Mouse (Mus musculus): Measurements from ENCODE around the gene Melk.
A peak's percentile ranks its signal among the peaks of the same experiment; 100 is the strongest.

The Melk gene

GRCm38 (mm10) chr4:44327976-44328375, 27.3 kb downstream of the Melk start:
- no peak for DNase-seq (ENCODE audit: low spot score)

GRCm38 (mm10) chr4:44335006-44335405, 34.3 kb downstream of the Melk start:
- no peak for DNase-seq (ENCODE audit: low spot score)

- no peak for DNase-seq (ENCODE audit: low spot score)
Measured at GRCm38 (mm10) chr4:44361670-44362069, 61.0 kb downstream of the Melk start.

- no peak for DNase-seq (ENCODE audit: low spot score)
Measured at GRCm38 (mm10) chr4:44363434-44364013, 62.8 kb downstream of the Melk start.

- DNase-seq (ENCODE audit: low spot score) = peak; percentile 7
Measured at GRCm38 (mm10) chr4:44392231-44393216, 91.8 kb downstream of the Melk start.

- peak; percentile 66 for DNase-seq (ENCODE audit: low spot score)
Measured at GRCm38 (mm10) chr4:44402607-44403006, 101.9 kb downstream of the Melk start.

GRCm38 (mm10) chr4:44404487-44404886, 103.8 kb downstream of the Melk start:
- no peak for DNase-seq (ENCODE audit: low spot score)

Measured in embryo, embryonic 10.5 days (tissue).